In the genomic region with DNA sequence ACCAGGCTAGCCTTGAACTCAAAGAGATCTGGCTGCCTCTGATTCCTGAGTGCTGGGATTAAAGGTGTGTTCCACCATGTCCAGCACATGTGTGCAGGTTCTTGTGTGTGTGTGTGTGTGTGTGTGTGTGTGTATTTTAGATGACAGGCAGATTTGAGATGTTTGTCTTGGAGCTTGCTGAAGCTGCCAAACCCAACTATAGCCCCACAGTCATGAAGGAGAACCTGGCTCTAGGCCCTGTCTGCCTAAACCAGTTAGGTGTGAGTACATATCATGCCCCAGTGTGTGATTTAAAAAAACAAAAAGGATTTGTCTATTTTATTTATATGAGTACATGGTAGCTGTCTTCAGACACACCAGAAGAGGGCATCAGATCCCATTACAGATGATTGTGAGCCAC, we compare ENCODE assay signal across 19 mouse cellular contexts.
"Had no signal": no experiment of that assay in that cellular context is flagged by ENCODE, and none has a peak within 500 bp of the region (broad histone marks: within the 10 kb centered on the region; RNA-seq: fewer than 3 reads in every experiment).

No protein-coding gene starts in this region.

- ATAC-seq: midbrain, embryonic 16.5 days had no signal

- H3K9ac ChIP-seq: lung, embryonic 14.5 days; midbrain, embryonic 12.5 days; neural tube, embryonic 13.5 days; neural tube, embryonic 15.5 days had no signal

- H3K36me3 ChIP-seq: midbrain, embryonic 10.5 days; midbrain, embryonic 12.5 days; neural tube, embryonic 13.5 days; neural tube, embryonic 15.5 days had no signal

- H3K4me1 ChIP-seq: midbrain, embryonic 10.5 days; midbrain, embryonic 12.5 days; neural tube, embryonic 13.5 days; neural tube, embryonic 15.5 days had no signal

- DNase-seq: lung, adult 18-20 months; lung, embryonic 14.5 days; lung, postnatal 10 days; lung, postnatal 4 days; midbrain, embryonic 14.5 days; retina, postnatal 1 day; right cerebral cortex, adult 18-20 months; right cerebral cortex, postnatal 25 days; right cerebral cortex, postnatal 4 days; spleen, adult 18-20 months; thymus, adult 18-20 months; thymus, postnatal 14 days; thymus, postnatal 36 days had no signal

- H3K27ac ChIP-seq: midbrain, embryonic 10.5 days; midbrain, embryonic 12.5 days; neural tube, embryonic 13.5 days; neural tube, embryonic 15.5 days had no signal

- H3K4me3 ChIP-seq: midbrain, embryonic 10.5 days; midbrain, embryonic 12.5 days; myocyte; neural tube, embryonic 13.5 days; neural tube, embryonic 15.5 days had no signal

- H3K4me2 ChIP-seq: lung, embryonic 14.5 days; midbrain, embryonic 12.5 days; neural tube, embryonic 13.5 days; neural tube, embryonic 15.5 days had no signal

- H3K27me3 ChIP-seq: midbrain, embryonic 12.5 days; neural tube, embryonic 13.5 days; neural tube, embryonic 15.5 days had no signal

- H3K9me3 ChIP-seq: midbrain, embryonic 10.5 days; midbrain, embryonic 12.5 days; neural tube, embryonic 13.5 days; neural tube, embryonic 15.5 days had no signal
